Mouse (Mus musculus): ENCODE measurements around the gene Bmp2. TPM values are rescaled to one million over a fixed set of nuclear protein-coding genes. Genes with fewer than 3 reads are reported as not detected.

Bmp2 gene
- polyA plus RNA-seq, 1 experiment from 2014 or later, result 6.5 TPM

- H3K27me3 ChIP-seq (ENCODE audit: control insufficient read depth, insufficient read depth, low read length), result peaks cover 38% of the 10 kb centered on the region
- WGBS, result 33% methylated on average over 9 of the region's 9 CpGs
- no peak overlapping the region for H3K27ac ChIP-seq (ENCODE audit: low read length)
Measured at GRCm38 (mm10) chr2:133553911-133554285, 1.9 kb downstream of the Bmp2 start.

GRCm38 (mm10) chr2:133554286-133555021 is 2.5 kb downstream of the Bmp2 start:
- H3K27me3 ChIP-seq (ENCODE audit: control insufficient read depth, insufficient read depth, low read length), result peaks cover 38% of the 10 kb centered on the region
- peak overlapping the region; percentile 97 for H3K4me2 ChIP-seq (ENCODE audit: low read depth, low read length)
- under 1% methylated on average over 55 of the region's 55 CpGs for WGBS
- peaks cover 8% of the 10 kb centered on the region; the same call in 1 of the 2 replicates for H3K4me1 ChIP-seq (ENCODE audit: control insufficient read depth, insufficient read depth, low read length)
- ATAC-seq (replicated peaks; ENCODE audit: extremely low read depth, insufficient read depth, low FRiP score), result peak; percentile 61
- peak overlapping the region; percentile 65 for H3K9ac ChIP-seq (ENCODE audit: low read length)
- peak overlapping the region; percentile 76 for H3K4me3 ChIP-seq (ENCODE audit: low read length)
- H3K36me3 ChIP-seq (ENCODE audit: control insufficient read depth, insufficient read depth), result no peaks in the 10 kb centered on the region
- H3K27ac ChIP-seq (ENCODE audit: low read length), result no peak overlapping the region
- H3K9me3 ChIP-seq (replicated peaks; ENCODE audit: control insufficient read depth, low read length), result no peaks in the 10 kb centered on the region

More at GRCm38 (mm10) chr2:133553911-133554285, 1.9 kb downstream of the Bmp2 start:
- Histone ChIP-seq H3K4me2 (ENCODE audit: low read depth, low read length) (peak overlapping the region; percentile 97), H3K9me3 (replicated peaks; ENCODE audit: control insufficient read depth, low read length) (no peaks in the 10 kb centered on the region), H3K4me3 (ENCODE audit: low read length) (peak overlapping the region; percentile 76), H3K4me1 (ENCODE audit: control insufficient read depth, insufficient read depth, low read length) (peaks cover 8% of the 10 kb centered on the region; the same call in 1 of the 2 replicates), H3K9ac (ENCODE audit: low read length) (peak overlapping the region; percentile 65), H3K36me3 (ENCODE audit: control insufficient read depth, insufficient read depth) (no peaks in the 10 kb centered on the region)
- no peak for ATAC-seq (replicated peaks; ENCODE audit: extremely low read depth, insufficient read depth, low FRiP score)

- Histone ChIP-seq H3K27me3 (ENCODE audit: control insufficient read depth, insufficient read depth, low read length) (no peaks in the 10 kb centered on the region), H3K4me3 (ENCODE audit: low read length) (no peak overlapping the region), H3K9ac (ENCODE audit: low read length) (no peak overlapping the region), H3K4me2 (ENCODE audit: low read depth, low read length) (no peak overlapping the region), H3K36me3 (ENCODE audit: control insufficient read depth, insufficient read depth) (no peaks in the 10 kb centered on the region), H3K27ac (ENCODE audit: low read length) (no peak overlapping the region), H3K4me1 (ENCODE audit: control insufficient read depth, insufficient read depth, low read length) (no peaks in the 10 kb centered on the region), H3K9me3 (replicated peaks; ENCODE audit: control insufficient read depth, low read length) (no peaks in the 10 kb centered on the region)
- 61% methylated on average over 10 of the region's 10 CpGs for WGBS
- no peak for ATAC-seq (replicated peaks; ENCODE audit: extremely low read depth, insufficient read depth, low FRiP score)
Measured at GRCm38 (mm10) chr2:133564248-133564886, 12.4 kb downstream of the Bmp2 start.

- Histone ChIP-seq H3K4me1 (ENCODE audit: control insufficient read depth, insufficient read depth, low read length) (no peaks in the 10 kb centered on the region), H3K27ac (ENCODE audit: low read length) (no peak overlapping the region), H3K27me3 (ENCODE audit: control insufficient read depth, insufficient read depth, low read length) (no peaks in the 10 kb centered on the region), H3K4me2 (ENCODE audit: low read depth, low read length) (no peak overlapping the region), H3K4me3 (ENCODE audit: low read length) (no peak overlapping the region), H3K36me3 (ENCODE audit: control insufficient read depth, insufficient read depth) (no peaks in the 10 kb centered on the region), H3K9ac (ENCODE audit: low read length) (no peak overlapping the region), H3K9me3 (replicated peaks; ENCODE audit: control insufficient read depth, low read length) (no peaks in the 10 kb centered on the region)
- WGBS, result 78% methylated on average over 5 of the region's 5 CpGs
- no peak for ATAC-seq (replicated peaks; ENCODE audit: extremely low read depth, insufficient read depth, low FRiP score)
Measured at GRCm38 (mm10) chr2:133565424-133565823, 13.5 kb downstream of the Bmp2 start.

- Histone ChIP-seq H3K4me1 (ENCODE audit: control insufficient read depth, insufficient read depth, low read length) (no peaks in the 10 kb centered on the region), H3K27ac (ENCODE audit: low read length) (no peak overlapping the region), H3K9me3 (replicated peaks; ENCODE audit: control insufficient read depth, low read length) (no peaks in the 10 kb centered on the region), H3K27me3 (ENCODE audit: control insufficient read depth, insufficient read depth, low read length) (no peaks in the 10 kb centered on the region), H3K4me2 (ENCODE audit: low read depth, low read length) (no peak overlapping the region), H3K36me3 (ENCODE audit: control insufficient read depth, insufficient read depth) (no peaks in the 10 kb centered on the region), H3K9ac (ENCODE audit: low read length) (no peak overlapping the region), H3K4me3 (ENCODE audit: low read length) (no peak overlapping the region)
- ATAC-seq (replicated peaks; ENCODE audit: extremely low read depth, insufficient read depth, low FRiP score), result no peak
- 58% methylated on average over 14 of the region's 14 CpGs for WGBS
Measured at GRCm38 (mm10) chr2:133565995-133566710, 14.2 kb downstream of the Bmp2 start.

- Histone ChIP-seq H3K9ac (ENCODE audit: low read length) (no peak overlapping the region), H3K27ac (ENCODE audit: low read length) (no peak overlapping the region), H3K4me2 (ENCODE audit: low read depth, low read length) (no peak overlapping the region; the same call in 1 of the 2 replicates), H3K4me1 (ENCODE audit: control insufficient read depth, insufficient read depth, low read length) (peaks cover 6% of the 10 kb centered on the region; the same call in 1 of the 2 replicates), H3K36me3 (ENCODE audit: control insufficient read depth, insufficient read depth) (no peaks in the 10 kb centered on the region), H3K9me3 (replicated peaks; ENCODE audit: control insufficient read depth, low read length) (no peaks in the 10 kb centered on the region; the same call in 1 of the 2 replicates), H3K4me3 (ENCODE audit: low read length) (no peak overlapping the region), H3K27me3 (ENCODE audit: control insufficient read depth, insufficient read depth, low read length) (no peaks in the 10 kb centered on the region)
- ATAC-seq (replicated peaks; ENCODE audit: extremely low read depth, insufficient read depth, low FRiP score), result no peak
- 34% methylated on average over 12 of the region's 12 CpGs for WGBS
Measured at GRCm38 (mm10) chr2:133591562-133592255, 39.8 kb downstream of the Bmp2 start.

Small RNAs within 50 kb of the gene (microRNA-seq; reads per million reads assigned to microRNA genes)
- gene Mir3090, result not detected
